ENCODE assay signal across 18 mouse cellular contexts in the genomic region with DNA sequence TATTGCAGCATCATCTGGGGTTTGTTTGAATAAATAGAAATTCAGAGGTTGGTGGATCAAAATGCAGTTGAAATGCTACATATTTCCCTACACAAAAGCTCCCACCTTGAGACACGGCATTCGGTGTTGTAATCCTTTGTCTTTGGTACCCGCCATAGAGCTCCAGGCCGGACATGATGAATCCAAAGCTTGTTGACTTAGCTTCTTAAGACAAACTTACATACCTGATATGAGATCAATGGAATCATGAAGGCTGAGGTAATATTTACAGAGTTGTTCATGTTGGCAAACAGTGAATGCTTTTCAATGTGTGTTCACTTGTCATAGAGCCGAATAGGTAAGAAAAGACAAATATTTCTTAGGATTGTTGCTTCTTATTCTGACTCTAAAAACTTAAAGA. TPM values are rescaled to one million over a fixed set of nuclear protein-coding genes. Genes with fewer than 3 reads are reported as not detected.
"Had no signal": no experiment of that assay in that cellular context is flagged by ENCODE, and none has a peak within 500 bp of the region (broad histone marks: within the 10 kb centered on the region; RNA-seq: fewer than 3 reads in every experiment).

No protein-coding gene starts in this region.

- H3K4me3 ChIP-seq: liver, embryonic 13.5 days; liver, embryonic 15.5 days; megakaryocyte, embryonic 14.5 days; midbrain, embryonic 13.5 days; midbrain, embryonic 15.5 days; neural tube, embryonic 12.5 days had no signal

- H3K9me3 ChIP-seq: liver, embryonic 13.5 days; liver, embryonic 15.5 days; megakaryocyte, embryonic 14.5 days; midbrain, embryonic 13.5 days; midbrain, embryonic 15.5 days; neural tube, embryonic 12.5 days had no signal

- H3K36me3 ChIP-seq: liver, embryonic 13.5 days; liver, embryonic 15.5 days; midbrain, embryonic 13.5 days; midbrain, embryonic 15.5 days; neural tube, embryonic 12.5 days had no signal

- H3K27ac ChIP-seq: liver, embryonic 13.5 days; liver, embryonic 15.5 days; macrophage; midbrain, embryonic 13.5 days; midbrain, embryonic 15.5 days; neural tube, embryonic 12.5 days had no signal

- H3K4me2 ChIP-seq: liver, embryonic 13.5 days; liver, embryonic 15.5 days; midbrain, embryonic 11.5 days; midbrain, embryonic 13.5 days; midbrain, embryonic 15.5 days; neural tube, embryonic 12.5 days had no signal

- H3K9ac ChIP-seq: liver, embryonic 13.5 days; liver, embryonic 15.5 days; liver, postnatal 0 days; midbrain, embryonic 13.5 days; midbrain, embryonic 15.5 days; neural tube, embryonic 12.5 days had no signal

- H3K27me3 ChIP-seq: liver, embryonic 13.5 days; liver, embryonic 15.5 days; midbrain, embryonic 13.5 days; midbrain, embryonic 15.5 days; neural tube, embryonic 12.5 days had no signal

- H3K4me1 ChIP-seq: liver, embryonic 13.5 days; liver, embryonic 15.5 days; megakaryocyte, embryonic 14.5 days; midbrain, embryonic 13.5 days; midbrain, embryonic 15.5 days; neural tube, embryonic 12.5 days had no signal

- ATAC-seq: liver, postnatal 0 days; midbrain, embryonic 13.5 days; midbrain, embryonic 15.5 days had no signal

- DNase-seq: liver, embryonic 13.5 days; liver, postnatal 0 days; lung, adult 2 months; lung, postnatal 10 days; right cerebral cortex, postnatal 14 days; thymus, adult 2 months; thymus, postnatal 25 days; thymus, postnatal 4 days had no signal

RNA-seq across cellular contexts. Expression of a gene that starts 51.2 kb away (rescaled TPM):
- total RNA-seq: megakaryocyte progenitor cell, adult 5-6 weeks; monocyte, adult 5-6 weeks; neutrophil, adult 5-6 weeks had no signal
- polyA plus RNA-seq: liver, embryonic 13.5 days; liver, embryonic 15.5 days; liver, postnatal 0 days; macrophage had no signal
